Mouse (Mus musculus): ENCODE measurements around the gene Galnt7. TPM values are rescaled to one million over a fixed set of nuclear protein-coding genes. Genes with fewer than 3 reads are reported as not detected.

Galnt7 gene
- polyA plus RNA-seq, 1 experiment from 2014 or later = 10.1 TPM

DNA sequence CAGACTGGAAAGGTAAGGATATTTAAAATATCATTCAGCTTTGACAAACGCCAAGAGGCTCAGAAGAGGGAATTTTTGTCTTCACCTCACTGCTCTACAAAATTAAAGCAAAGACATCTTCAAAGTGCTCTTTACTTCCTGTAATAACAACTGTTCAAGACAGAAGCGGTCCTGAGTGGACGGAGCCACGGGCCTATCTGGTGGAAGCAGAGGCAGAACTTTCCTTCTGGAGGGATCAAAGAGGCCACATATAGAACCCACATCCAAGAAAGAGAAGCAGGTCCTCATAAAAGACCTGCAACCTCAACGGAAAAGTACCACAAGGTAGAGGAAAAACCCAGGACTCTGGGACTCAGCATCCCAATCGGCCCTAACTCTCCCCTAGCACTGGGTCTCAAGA, 2.6 kb downstream of the Galnt7 start:
- Histone ChIP-seq H3K9me3 (no peaks in the 10 kb centered on the region), H3K27me3 (no peaks in the 10 kb centered on the region), H3K27ac (replicated peaks) (no peak overlapping the region), H3K4me1 (peaks cover 16% of the 10 kb centered on the region), H3K9ac (replicated peaks) (no peak overlapping the region), H3K36me3 (no peaks in the 10 kb centered on the region), H3K4me2 (replicated peaks) (no peak overlapping the region), H3K4me3 (no peak overlapping the region)
- 87% methylated on average over 6 of the region's 6 CpGs for WGBS
- ATAC-seq (replicated peaks) = no peak

DNA sequence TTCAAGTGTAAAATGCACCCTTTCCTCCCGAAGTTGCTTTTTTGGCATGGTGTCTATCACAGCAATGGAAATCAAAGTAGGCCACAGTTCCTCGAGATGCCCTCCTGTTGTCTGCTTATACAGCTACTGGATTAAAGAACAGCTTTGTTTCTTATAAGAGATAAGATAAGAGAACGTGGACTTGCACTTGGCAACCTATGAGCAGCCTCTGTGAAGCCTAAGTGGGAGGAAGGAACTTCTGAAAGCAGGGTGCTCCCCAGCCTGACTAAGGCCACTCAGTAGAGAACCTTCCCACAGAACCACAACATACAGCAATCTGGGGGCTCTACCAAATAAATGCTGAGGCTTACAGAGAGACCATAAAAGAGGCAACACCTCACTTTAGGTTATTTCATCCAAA, 5.3 kb downstream of the Galnt7 start:
- H3K36me3 ChIP-seq = no peaks in the 10 kb centered on the region
- H3K4me1 ChIP-seq = peaks cover 7% of the 10 kb centered on the region
- H3K9me3 ChIP-seq = no peaks in the 10 kb centered on the region
- ATAC-seq (replicated peaks) = no peak
- no peak overlapping the region for H3K27ac ChIP-seq (replicated peaks)
- H3K27me3 ChIP-seq = no peaks in the 10 kb centered on the region
- no peak overlapping the region for H3K4me3 ChIP-seq
- no peak overlapping the region for H3K9ac ChIP-seq (replicated peaks)
- WGBS = 72% methylated on average over 3 of the region's 3 CpGs
- H3K4me2 ChIP-seq (replicated peaks) = no peak overlapping the region

DNA sequence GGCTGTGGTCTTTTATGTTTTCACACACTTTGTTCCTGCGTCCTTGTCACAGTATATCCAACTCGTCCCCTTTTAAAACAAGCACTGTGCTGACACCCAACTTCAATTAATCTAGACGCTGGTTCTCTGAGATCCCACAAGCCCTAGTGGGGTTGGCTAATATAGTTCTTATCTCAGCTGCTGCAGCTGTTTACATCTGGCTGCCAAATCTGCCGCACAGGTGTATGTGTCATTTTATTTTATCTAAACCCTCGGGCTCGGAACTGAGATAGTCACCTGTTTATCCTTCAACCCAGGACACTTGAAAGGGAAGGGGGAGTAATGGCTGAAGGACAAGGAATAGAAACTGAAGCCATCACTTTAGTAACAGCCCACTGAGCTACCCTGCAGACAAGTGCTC, 8.6 kb downstream of the Galnt7 start:
- WGBS = 90% methylated on average over 6 of the region's 6 CpGs
- no peak overlapping the region for H3K4me2 ChIP-seq (replicated peaks)

DNA sequence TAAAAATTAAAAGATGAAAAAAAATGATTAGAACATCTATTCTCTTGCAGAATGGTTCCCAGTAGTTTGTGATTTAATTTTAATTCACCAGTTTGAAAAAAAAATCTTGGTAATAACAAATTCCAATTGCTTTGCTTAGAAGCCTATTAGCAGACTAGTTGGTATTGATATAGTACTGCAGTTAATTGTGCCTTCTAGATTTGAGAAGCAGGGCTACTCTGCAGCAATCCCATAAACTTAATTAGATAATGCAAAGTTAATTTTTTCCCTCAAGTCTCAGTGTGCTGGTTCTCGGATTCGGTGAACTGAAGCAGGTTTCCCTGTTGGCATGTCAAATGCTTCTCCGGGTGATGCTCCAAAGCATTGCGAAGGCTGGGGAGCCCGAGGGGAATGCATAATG, 10.1 kb downstream of the Galnt7 start:
- 66% methylated on average over 5 of the region's 5 CpGs for WGBS
- Histone ChIP-seq H3K4me2 (replicated peaks) (no peak overlapping the region), H3K4me3 (no peak overlapping the region), H3K4me1 (no peaks in the 10 kb centered on the region), H3K9ac (replicated peaks) (no peak overlapping the region), H3K27ac (replicated peaks) (no peak overlapping the region), H3K9me3 (no peaks in the 10 kb centered on the region), H3K27me3 (no peaks in the 10 kb centered on the region), H3K36me3 (no peaks in the 10 kb centered on the region)
- ATAC-seq (replicated peaks) = no peak

More for the DNA sequence above, 8.6 kb downstream of the Galnt7 start:
- ATAC-seq (replicated peaks) = no peak
- no peaks in the 10 kb centered on the region for H3K36me3 ChIP-seq
- H3K4me1 ChIP-seq = no peaks in the 10 kb centered on the region
- no peak overlapping the region for H3K4me3 ChIP-seq
- H3K9ac ChIP-seq (replicated peaks) = no peak overlapping the region
- no peak overlapping the region for H3K27ac ChIP-seq (replicated peaks)
- H3K9me3 ChIP-seq = no peaks in the 10 kb centered on the region
- H3K27me3 ChIP-seq = no peaks in the 10 kb centered on the region

DNA sequence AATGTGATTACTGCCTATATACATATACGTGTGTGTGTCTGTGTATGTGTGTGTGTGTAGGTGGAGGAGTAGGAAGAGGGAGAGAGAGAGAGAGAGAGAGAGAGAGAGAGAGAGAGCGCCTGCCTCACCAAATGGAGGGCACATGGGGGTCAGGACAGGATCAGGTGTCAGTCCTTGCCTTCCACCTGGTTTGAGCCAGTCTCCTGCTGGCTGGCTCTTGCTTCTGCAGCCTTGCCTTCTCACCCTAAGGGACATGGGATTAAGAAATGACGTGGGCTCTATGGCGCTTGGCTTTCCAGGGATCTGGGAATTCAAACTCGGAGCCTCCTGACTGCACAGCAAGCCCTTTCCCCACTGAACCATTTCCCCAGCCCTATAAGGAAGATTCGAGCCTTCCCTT, 13.9 kb downstream of the Galnt7 start:
- Histone ChIP-seq H3K27me3 (no peaks in the 10 kb centered on the region), H3K9ac (replicated peaks) (no peak overlapping the region), H3K4me1 (no peaks in the 10 kb centered on the region), H3K36me3 (no peaks in the 10 kb centered on the region), H3K4me2 (replicated peaks) (no peak overlapping the region), H3K4me3 (no peak overlapping the region), H3K27ac (replicated peaks) (no peak overlapping the region), H3K9me3 (no peaks in the 10 kb centered on the region)
- no peak for ATAC-seq (replicated peaks)
- 54% methylated on average over 6 of the region's 6 CpGs for WGBS

DNA sequence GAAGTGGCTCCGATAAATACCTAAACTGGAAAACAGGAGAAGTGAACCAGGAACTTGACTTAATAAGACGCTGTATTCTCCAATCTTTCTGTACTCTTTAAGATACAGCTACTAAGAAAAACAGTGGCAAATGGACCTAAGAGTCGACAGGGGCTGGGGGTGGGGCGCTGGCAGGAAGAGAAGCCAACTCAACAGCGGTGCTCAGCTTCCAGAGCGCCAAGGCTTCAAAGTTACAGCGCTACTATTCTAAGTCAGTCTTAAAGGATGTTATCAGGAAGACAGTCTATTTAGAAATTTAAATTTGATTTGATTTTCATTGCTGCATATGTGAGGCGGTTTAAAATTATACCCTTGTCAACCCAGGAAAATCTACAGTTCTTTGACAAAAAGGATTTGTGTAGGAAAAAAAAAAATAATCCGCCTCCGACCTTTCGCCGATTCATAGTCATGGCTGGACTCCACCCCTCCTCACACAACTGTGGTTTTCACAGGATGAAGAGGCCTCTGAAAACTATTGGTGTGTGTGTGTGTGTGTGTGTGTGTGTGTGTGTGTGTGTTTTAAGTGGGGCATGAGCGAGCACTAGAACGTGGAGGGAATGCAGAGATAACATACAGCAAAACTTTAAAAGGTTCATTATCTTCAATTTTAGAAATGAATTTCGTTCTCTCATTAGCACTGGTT, 15.1 kb downstream of the Galnt7 start:
- Histone ChIP-seq H3K9ac (replicated peaks) (no peak overlapping the region), H3K36me3 (no peaks in the 10 kb centered on the region), H3K4me3 (no peak overlapping the region), H3K27ac (replicated peaks) (no peak overlapping the region), H3K4me2 (replicated peaks) (no peak overlapping the region), H3K27me3 (no peaks in the 10 kb centered on the region), H3K9me3 (no peaks in the 10 kb centered on the region), H3K4me1 (no peaks in the 10 kb centered on the region)
- no peak for ATAC-seq (replicated peaks)
- 88% methylated on average over 15 of the region's 15 CpGs for WGBS

DNA sequence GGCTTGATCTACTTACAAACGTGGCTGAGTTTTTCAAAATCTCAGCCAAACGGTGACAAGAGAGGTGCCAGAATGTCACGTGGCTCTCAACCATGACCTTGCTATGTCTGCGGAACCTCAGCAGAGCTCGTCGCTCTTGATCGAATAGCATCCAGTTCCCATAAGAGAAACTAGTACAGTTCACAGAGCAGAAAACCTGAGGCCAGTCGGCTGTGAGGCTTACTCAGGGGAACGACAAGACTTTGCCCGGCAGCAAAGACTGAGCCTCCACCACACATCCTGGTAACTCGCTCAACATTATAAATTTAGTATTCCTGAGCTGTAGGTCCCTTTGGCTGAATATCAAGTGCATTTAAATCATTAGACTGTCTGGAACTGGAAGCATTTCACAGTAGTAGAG, 16.1 kb downstream of the Galnt7 start:
- Histone ChIP-seq H3K9ac (replicated peaks) (no peak overlapping the region), H3K4me1 (no peaks in the 10 kb centered on the region), H3K27me3 (no peaks in the 10 kb centered on the region), H3K36me3 (no peaks in the 10 kb centered on the region), H3K4me3 (no peak overlapping the region), H3K9me3 (no peaks in the 10 kb centered on the region), H3K4me2 (replicated peaks) (no peak overlapping the region), H3K27ac (replicated peaks) (no peak overlapping the region)
- no peak for ATAC-seq (replicated peaks)
- WGBS = 86% methylated on average over 11 of the region's 11 CpGs

DNA sequence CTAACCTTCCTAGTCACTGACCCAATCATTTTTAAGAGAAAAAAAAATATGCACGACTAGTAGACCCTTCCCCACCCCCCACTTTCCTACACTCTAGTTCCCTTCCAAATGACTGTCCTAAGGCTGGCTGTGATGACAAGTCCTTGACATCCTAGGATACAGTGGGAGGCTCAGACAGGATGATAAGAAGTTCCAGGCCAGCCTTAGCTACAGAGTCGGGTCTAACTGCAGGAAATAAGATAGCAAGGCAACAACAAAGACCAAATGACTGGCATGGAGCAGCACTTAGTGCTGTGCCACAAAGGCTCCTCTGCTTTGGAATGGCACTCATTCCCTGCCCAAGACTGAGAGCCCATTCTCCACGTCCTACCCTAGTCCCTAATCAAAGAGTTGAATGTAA, 16.6 kb downstream of the Galnt7 start:
- WGBS = 67% methylated on average over 3 of the region's 3 CpGs

DNA sequence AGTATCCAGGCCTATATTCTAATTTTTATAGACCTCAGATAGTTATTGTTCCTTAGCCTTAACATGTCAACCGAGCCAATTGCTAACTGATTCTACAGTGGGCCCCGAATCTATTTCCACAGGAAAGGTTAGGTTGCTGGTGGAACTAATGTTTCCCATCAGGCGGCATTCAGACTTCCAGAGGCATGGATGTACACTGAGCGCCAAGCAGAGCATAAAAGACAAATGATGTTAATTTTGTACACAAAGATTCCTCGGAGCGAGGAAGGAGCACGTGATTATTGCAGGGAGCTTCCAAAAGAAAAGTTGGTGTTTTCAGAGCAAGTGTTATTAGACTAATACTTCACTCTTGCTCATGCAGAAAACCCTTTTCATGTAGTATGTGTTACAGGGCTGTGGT, 21.1 kb downstream of the Galnt7 start:
- ATAC-seq (replicated peaks) = no peak

More for the DNA sequence above, 16.6 kb downstream of the Galnt7 start:
- Histone ChIP-seq H3K4me3 (no peak overlapping the region), H3K4me2 (replicated peaks) (no peak overlapping the region), H3K4me1 (no peaks in the 10 kb centered on the region), H3K9ac (replicated peaks) (no peak overlapping the region), H3K27me3 (no peaks in the 10 kb centered on the region), H3K9me3 (no peaks in the 10 kb centered on the region), H3K27ac (replicated peaks) (no peak overlapping the region), H3K36me3 (no peaks in the 10 kb centered on the region)
- ATAC-seq (replicated peaks) = no peak

DNA sequence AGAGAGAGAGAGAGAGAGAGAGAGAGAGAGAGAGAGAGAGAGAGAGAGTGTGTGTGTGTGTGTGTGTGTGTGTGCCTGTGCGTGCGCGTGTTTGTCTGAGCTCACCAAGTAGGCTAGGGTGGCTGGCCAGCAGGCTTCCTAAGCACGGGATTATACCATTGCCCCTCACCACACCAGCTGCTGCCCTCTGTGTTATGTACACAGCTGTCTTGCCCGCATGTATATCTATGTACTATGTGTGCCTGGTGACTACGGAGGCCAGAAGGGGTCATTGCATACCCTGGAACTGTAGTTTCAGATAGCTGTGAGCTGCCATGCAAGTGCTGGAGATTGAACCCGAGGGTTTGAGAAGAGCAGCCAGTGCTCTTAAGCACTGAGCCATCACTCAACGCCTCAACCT, 22.7 kb downstream of the Galnt7 start:
- H3K36me3 ChIP-seq = no peaks in the 10 kb centered on the region
- H3K4me3 ChIP-seq = no peak overlapping the region
- 97% methylated on average over 8 of the region's 8 CpGs for WGBS
- H3K27me3 ChIP-seq = no peaks in the 10 kb centered on the region
- H3K9ac ChIP-seq (replicated peaks) = no peak overlapping the region
- H3K9me3 ChIP-seq = no peaks in the 10 kb centered on the region
- no peak overlapping the region for H3K4me2 ChIP-seq (replicated peaks)
- no peaks in the 10 kb centered on the region for H3K4me1 ChIP-seq
- no peak overlapping the region for H3K27ac ChIP-seq (replicated peaks)
- ATAC-seq (replicated peaks) = no peak

More for the DNA sequence above, 21.1 kb downstream of the Galnt7 start:
- Histone ChIP-seq H3K9me3 (no peaks in the 10 kb centered on the region), H3K4me2 (replicated peaks) (no peak overlapping the region), H3K4me1 (no peaks in the 10 kb centered on the region), H3K36me3 (no peaks in the 10 kb centered on the region), H3K27me3 (no peaks in the 10 kb centered on the region), H3K4me3 (no peak overlapping the region), H3K9ac (replicated peaks) (no peak overlapping the region), H3K27ac (replicated peaks) (no peak overlapping the region)
- 87% methylated on average over 7 of the region's 7 CpGs for WGBS

DNA sequence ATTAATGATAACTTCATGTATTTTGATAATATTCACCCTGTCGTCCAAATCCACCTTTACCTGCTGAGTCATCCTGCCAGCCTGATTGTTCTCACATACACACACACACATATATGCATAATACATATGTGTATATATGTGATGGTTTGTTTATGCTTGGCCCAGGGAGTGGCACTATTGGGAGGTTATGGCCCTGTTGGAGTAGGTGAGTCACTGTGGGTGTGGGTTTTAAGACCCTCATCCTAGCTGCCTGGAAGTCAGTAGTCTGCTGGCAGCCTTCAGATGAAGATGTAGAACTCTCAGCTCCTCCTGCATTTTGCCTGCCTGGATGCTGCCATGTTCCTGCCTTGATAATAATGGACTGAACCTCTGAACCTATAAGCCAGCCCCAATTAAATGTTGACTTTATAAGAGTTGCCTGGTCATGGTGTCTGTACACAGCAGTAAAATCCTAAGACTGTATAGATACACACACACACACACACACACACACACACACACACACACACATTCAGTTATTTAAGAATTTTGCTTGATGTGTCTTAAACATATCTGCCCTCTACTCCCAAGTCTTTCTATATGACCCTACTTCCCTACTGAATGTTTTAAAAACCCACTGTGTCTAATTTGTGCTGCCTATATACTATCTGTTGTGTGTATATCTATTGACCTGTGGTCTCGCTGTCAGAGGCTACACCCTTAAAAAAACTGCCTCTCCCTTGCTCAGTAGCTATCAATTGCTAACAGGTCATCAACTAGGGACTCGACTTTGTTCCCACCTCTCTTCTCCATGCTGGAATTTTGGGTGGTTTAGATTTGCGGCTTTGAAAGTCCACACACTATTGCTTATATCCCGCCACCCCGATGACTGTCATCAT, 23.8 kb downstream of the Galnt7 start:
- Histone ChIP-seq H3K36me3 (no peaks in the 10 kb centered on the region), H3K9ac (replicated peaks) (no peak overlapping the region), H3K27me3 (no peaks in the 10 kb centered on the region), H3K4me1 (no peaks in the 10 kb centered on the region), H3K27ac (replicated peaks) (no peak overlapping the region), H3K4me2 (replicated peaks) (no peak overlapping the region), H3K9me3 (no peaks in the 10 kb centered on the region), H3K4me3 (no peak overlapping the region)
- 92% methylated on average over 6 of the region's 6 CpGs for WGBS
- no peak for ATAC-seq (replicated peaks)

DNA sequence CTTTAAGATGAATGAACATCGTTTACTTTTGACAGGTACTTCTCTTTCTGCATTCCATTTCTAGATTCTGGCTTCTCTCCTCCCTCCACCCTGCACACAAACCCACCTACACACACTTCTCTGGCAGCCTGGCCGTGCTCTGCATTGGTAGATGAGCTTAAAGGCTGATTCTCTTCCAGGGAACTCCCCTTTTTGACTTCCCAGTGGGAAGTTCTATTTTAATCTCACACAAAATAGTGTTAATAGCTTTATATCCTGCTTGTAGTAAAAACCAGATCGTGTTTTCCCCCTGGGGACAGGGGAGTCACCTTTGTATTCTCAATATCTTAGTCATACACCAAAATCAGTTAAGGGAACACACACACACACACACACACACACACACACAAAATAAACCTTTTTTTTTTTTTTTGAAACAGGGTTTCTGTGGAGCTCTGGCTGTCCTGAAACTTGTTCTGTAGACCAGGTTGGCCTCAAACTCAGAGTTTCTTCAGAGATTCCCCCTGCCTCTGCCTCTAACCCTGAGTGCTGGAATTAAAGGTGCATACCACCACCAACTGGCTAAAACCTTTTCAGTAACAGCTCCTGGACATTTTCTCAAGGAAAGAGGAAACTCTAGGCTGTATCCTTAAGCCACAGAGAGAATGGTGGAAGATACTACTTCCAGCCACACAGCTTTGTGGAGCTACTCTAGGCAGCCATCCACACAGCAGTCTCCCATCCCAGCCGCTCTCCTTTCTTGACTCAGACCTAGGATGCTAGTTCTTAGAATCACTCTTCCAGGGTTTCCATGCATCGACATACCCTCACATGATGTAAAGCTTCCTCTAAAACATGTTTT, 24.7 kb downstream of the Galnt7 start:
- no peak overlapping the region for H3K9ac ChIP-seq (replicated peaks)
- no peak overlapping the region for H3K4me3 ChIP-seq
- H3K4me1 ChIP-seq = no peaks in the 10 kb centered on the region
- no peak overlapping the region for H3K27ac ChIP-seq (replicated peaks)
- WGBS = 68% methylated on average over 5 of the region's 5 CpGs
- no peak for ATAC-seq (replicated peaks)
- no peaks in the 10 kb centered on the region for H3K27me3 ChIP-seq
- no peaks in the 10 kb centered on the region for H3K36me3 ChIP-seq
- no peak overlapping the region for H3K4me2 ChIP-seq (replicated peaks)
- H3K9me3 ChIP-seq = no peaks in the 10 kb centered on the region

All from forebrain, embryonic 15.5 days (tissue).